Mouse (Mus musculus) heart, adult 2 months (tissue): ENCODE data around the gene Tmem206. TPM values are rescaled to one million over a fixed set of nuclear protein-coding genes. Genes with fewer than 3 reads are reported as not detected.

Experiments used
- DNase-seq, 2 experiments: peaks; one replicate each; pipeline ENCODE4 v3.0.0; 2021
- H3K27ac ChIP-seq: fragments of 200-600 bp; 2 replicates; pipeline ENCODE4 v1.8.1; 2022
- H3K27me3 ChIP-seq: fragments of 200-500 bp; 2 replicates; pipeline ENCODE4 v1.6.1; 2012; ENCODE audit warnings: mild to moderate bottlenecking, low read length, inconsistent platforms, mixed read lengths; ENCODE audit not compliant: control insufficient read depth, insufficient read depth
- H3K36me3 ChIP-seq: fragments of 200-500 bp; 2 replicates; pipeline ENCODE4 v1.6.1; 2012; ENCODE audit warnings: low read length, inconsistent platforms; ENCODE audit not compliant: control insufficient read depth, insufficient read depth
- H3K4me1 ChIP-seq: fragments of 200-500 bp; 2 replicates; pipeline ENCODE4 v1.6.1; 2011; ENCODE audit warnings: low read length; ENCODE audit not compliant: control insufficient read depth, insufficient read depth
- H3K4me3 ChIP-seq: fragments of 200-600 bp; 2 replicates; pipeline ENCODE4 v1.8.1; 2022
- H3K79me2 ChIP-seq: fragments of 200-500 bp; replicated peaks from 2 replicates; pipeline ENCODE4 v1.6.1; 2012; ENCODE audit warnings: mild to moderate bottlenecking, inconsistent platforms, low read length, moderate library complexity, mixed read lengths; ENCODE audit not compliant: control insufficient read depth, insufficient read depth
- H3K9ac ChIP-seq: fragments of 200-500 bp; 2 replicates; pipeline ENCODE4 v1.6.1; 2012; ENCODE audit warnings: low read depth, mild to moderate bottlenecking, control low read depth, inconsistent platforms, low read length, mixed read lengths
- CTCF ChIP-seq: fragments of 200-600 bp; IDR thresholded peaks from 2 replicates; pipeline ENCODE4 v1.8.1; 2022; ENCODE audit warnings: antibody characterized with exemption, mild to moderate bottlenecking, moderate library complexity
- EP300 ChIP-seq: fragments of 200-500 bp; IDR thresholded peaks from 2 replicates; pipeline ENCODE4 v1.6.1; 2011; ENCODE audit warnings: low read depth, low read length, control low read depth; ENCODE audit not compliant: insufficient read depth
- POLR2A ChIP-seq: fragments of 200-500 bp; IDR thresholded peaks from 2 replicates; pipeline ENCODE4 v1.6.1; 2011; ENCODE audit warnings: mild to moderate bottlenecking, low read depth, low read length, control low read depth; ENCODE audit not compliant: insufficient read depth
- WGBS: fragments of 180-500 bp; shearing (Covaris S2); methylation state at CpG from one replicate; pipeline ENCODE4 v1.1.7; 2018; 5-methylcytosine and 5-hydroxymethylcytosine counted together
- intact Hi-C: fragments of 180-260 bp; cut with DNase I; formaldehyde crosslinking; loops from one replicate; pipeline ENCODE4 v1.15.1; 2025
- polyA plus RNA-seq: library from polyadenylated mRNA; depleted of rRNA; stranded (reverse); fragments of >200 nt; gene quantifications from 2 replicates; pipeline ENCODE4 v1.2.3, GENCODE M21; 2012
- total RNA-seq, 2 experiments: library from RNA; stranded (reverse); gene quantifications; 2 replicates each; pipeline ENCODE4 v1.2.3; 2021

Gene Tmem206
- total and polyA plus RNA-seq, 3 experiments: 3.3 to 3.9 (median 3.6) TPM

DNA sequence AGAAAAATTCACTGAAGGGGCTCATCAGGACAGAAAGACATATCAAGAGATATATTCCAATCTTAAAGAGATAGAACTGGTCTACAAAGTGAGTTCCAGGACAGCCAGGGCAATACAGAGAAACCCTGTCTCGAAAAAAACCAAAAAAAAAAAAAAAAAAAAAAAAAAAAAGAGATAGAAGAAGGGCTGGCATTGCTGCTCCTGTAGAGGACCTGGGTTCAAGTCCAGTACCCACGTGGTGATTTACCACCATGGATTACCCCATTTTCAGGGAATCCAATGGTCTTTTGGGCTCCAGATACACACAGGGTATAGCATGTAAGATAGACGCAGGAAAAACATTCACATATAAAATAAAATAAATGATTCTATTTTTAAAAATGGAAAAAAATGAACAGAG, 55.1 kb downstream of the Tmem206 start:
- 86% methylated on average over 3 of the region's 3 CpGs for WGBS
- Histone ChIP-seq H3K79me2 (peaks cover 5% of the 10 kb centered on the region), H3K4me1 (peaks cover 22% of the 10 kb centered on the region), H3K4me3 (no peak overlapping the region), H3K36me3 (peaks cover 38% of the 10 kb centered on the region), H3K27me3 (no peaks in the 10 kb centered on the region), H3K9ac (no peak overlapping the region), H3K27ac (no peak overlapping the region)
- no peak for TF ChIP-seq EP300
- no peak for TF ChIP-seq CTCF
- TF ChIP-seq POLR2A: no peak
- DNase-seq: no peak
- intact Hi-C loops: no loop called here

GRCm38 (mm10) chr1:191381955-191382736, 56.4 kb downstream of the Tmem206 start:
- Histone ChIP-seq H3K79me2 (peaks cover 5% of the 10 kb centered on the region), H3K4me3 (no peak overlapping the region), H3K27me3 (no peaks in the 10 kb centered on the region), H3K27ac (no peak overlapping the region), H3K36me3 (peaks cover 31% of the 10 kb centered on the region), H3K9ac (no peak overlapping the region), H3K4me1 (peaks cover 20% of the 10 kb centered on the region)
- TF ChIP-seq CTCF (no peak), EP300 (no peak)
- WGBS: 41% methylated on average over 11 of the region's 11 CpGs
- DNase-seq: no peak
- intact Hi-C loops: no loop called here

DNA sequence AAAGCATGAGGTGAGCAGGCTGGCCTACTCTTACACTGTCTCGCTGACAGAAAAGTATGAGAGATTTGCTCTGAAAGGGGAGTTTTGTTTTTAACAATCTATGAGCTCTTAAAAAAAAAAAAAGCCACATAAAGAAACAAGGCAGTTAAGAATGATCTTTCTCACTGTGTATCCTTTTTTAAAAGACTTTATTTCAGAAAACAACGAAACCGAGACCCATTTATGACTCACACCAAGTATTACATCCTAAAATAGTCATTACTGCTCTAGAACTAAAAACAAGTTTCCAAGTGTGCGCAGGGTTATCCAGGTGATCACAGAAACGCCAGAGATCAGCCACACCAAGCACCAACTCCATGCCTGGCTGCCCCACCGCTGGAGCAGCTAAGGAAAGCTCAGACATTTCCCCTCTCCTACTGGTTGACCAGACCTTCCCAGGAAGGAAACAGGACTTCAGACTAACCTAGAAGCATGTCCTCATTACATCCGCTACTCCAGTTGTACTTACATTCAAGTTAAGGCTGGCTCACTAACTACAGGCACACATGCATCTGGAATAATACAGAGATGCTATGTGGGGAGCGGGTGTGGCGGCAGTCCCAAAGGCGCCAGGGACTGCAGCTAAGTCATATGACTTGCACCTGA, 59.2 kb downstream of the Tmem206 start:
- Histone ChIP-seq H3K4me1 (peaks cover 19% of the 10 kb centered on the region), H3K9ac (no peak overlapping the region), H3K79me2 (peaks cover 3% of the 10 kb centered on the region), H3K27me3 (no peaks in the 10 kb centered on the region), H3K27ac (peak overlapping the region; percentile 12), H3K36me3 (peaks cover 23% of the 10 kb centered on the region), H3K4me3 (no peak overlapping the region)
- TF ChIP-seq EP300 (0 out of 2 replicates have a peak, but pooled peaks have one; percentile 8), POLR2A (no peak), CTCF (no peak)
- 62% methylated on average over 10 of the region's 10 CpGs for WGBS
- intact Hi-C loops: no loop called here
- no peak for DNase-seq

- TF ChIP-seq EP300 (no peak), CTCF (peak; percentile 88)
- DNase-seq: peak; percentile 47 to 58
- Histone ChIP-seq H3K4me3 (0 out of 2 replicates have a peak overlapping the region, but pooled peaks have one; percentile 4), H3K27me3 (no peaks in the 10 kb centered on the region), H3K9ac (peak overlapping the region; percentile 53; the same call in 1 of the 2 replicates), H3K27ac (peak overlapping the region; percentile 0), H3K4me1 (peaks cover 10% of the 10 kb centered on the region), H3K36me3 (peaks cover 15% of the 10 kb centered on the region), H3K79me2 (peaks cover 5% of the 10 kb centered on the region; the same call in 1 of the 2 replicates)
- intact Hi-C loops: loop anchor here (2.0 to 10.0 kb wide), 5 partner anchors 39 to 173 kb away; partner anchors contain the start of gene Nenf
- WGBS: 1% methylated on average over 3 of the region's 3 CpGs
These were observed 65.6 kb downstream of the Tmem206 start for GRCm38 (mm10) chr1:191391311-191391710.

GRCm38 (mm10) chr1:191393536-191393935, 67.8 kb downstream of the Tmem206 start:
- peaks cover 5% of the 10 kb centered on the region; the same call in 1 of the 2 replicates for H3K79me2 ChIP-seq
- peak overlapping the region; percentile 98 for H3K27ac ChIP-seq
- no peak overlapping the region for H3K9ac ChIP-seq
- no peak for DNase-seq
- H3K4me1 ChIP-seq: peaks cover 13% of the 10 kb centered on the region
- 32% methylated on average over 3 of the region's 3 CpGs for WGBS
- H3K36me3 ChIP-seq: peaks cover 15% of the 10 kb centered on the region
- H3K4me3 ChIP-seq: peak overlapping the region; percentile 5; the same call in 1 of the 2 replicates
- intact Hi-C loops: loop anchor here (5.0 to 10.0 kb wide), 3 partner anchors 41 to 169 kb away; partner anchors contain the start of gene Nenf
- TF ChIP-seq EP300 (no peak), POLR2A (no peak), CTCF (no peak)
- no peaks in the 10 kb centered on the region for H3K27me3 ChIP-seq

GRCm38 (mm10) chr1:191394126-191394525, 68.4 kb downstream of the Tmem206 start:
- intact Hi-C loops: loop anchor here (2.0 to 10.0 kb wide), 4 partner anchors 42 to 169 kb away; partner anchors contain the start of gene Nenf
- TF ChIP-seq POLR2A (no peak), CTCF (no peak), EP300 (no peak)
- H3K27ac ChIP-seq: peak overlapping the region; percentile 98
- H3K4me3 ChIP-seq: peak overlapping the region; percentile 78
- no peaks in the 10 kb centered on the region for H3K27me3 ChIP-seq
- peaks cover 5% of the 10 kb centered on the region; the same call in 1 of the 2 replicates for H3K79me2 ChIP-seq
- peaks cover 13% of the 10 kb centered on the region for H3K4me1 ChIP-seq
- no peak overlapping the region for H3K9ac ChIP-seq
- 10% methylated on average over 2 of the region's 2 CpGs for WGBS
- no peak for DNase-seq
- H3K36me3 ChIP-seq: peaks cover 15% of the 10 kb centered on the region
